Mouse (Mus musculus) forebrain, postnatal 0 days (tissue): ENCODE results near the gene Mast3. TPM values are rescaled to one million over a fixed set of nuclear protein-coding genes. Genes with fewer than 3 reads are reported as not detected.

Experiments used
- ATAC-seq: fragments of 200-750 bp; cut with Nextera tagmentation; 2 replicates; pipeline ENCODE4 v1.8.0; 2017; ENCODE audit warnings: mild to moderate bottlenecking, moderate library complexity
- DNase-seq: peaks from one replicate; pipeline ENCODE4 v3.0.0-alpha.2; 2015
- H3K27ac ChIP-seq: fragments of 300-500 bp; sonication (generic); 2 replicates; pipeline ENCODE4 v1.5.1; 2014; ENCODE audit warnings: low read depth, mild to moderate bottlenecking, antibody characterized with exemption, low read length, moderate library complexity, mixed read lengths
- H3K27me3 ChIP-seq: fragments of 300-500 bp; sonication (generic); 2 replicates; pipeline ENCODE4 v1.6.1; 2014; ENCODE audit warnings: mild to moderate bottlenecking, low read length, mixed read lengths; ENCODE audit not compliant: insufficient read depth
- H3K36me3 ChIP-seq: fragments of 300-500 bp; sonication (generic); 2 replicates; pipeline ENCODE4 v1.6.1; 2014; ENCODE audit warnings: mild to moderate bottlenecking, moderate library complexity; ENCODE audit not compliant: insufficient read depth
- H3K4me1 ChIP-seq: fragments of 300-500 bp; sonication (generic); 2 replicates; pipeline ENCODE4 v1.6.1; 2014; ENCODE audit warnings: antibody characterized with exemption; ENCODE audit not compliant: insufficient read depth
- H3K4me2 ChIP-seq: fragments of 300-500 bp; sonication (generic); 2 replicates; pipeline ENCODE4 v1.6.1; 2014; ENCODE audit warnings: low read depth, mild to moderate bottlenecking, moderate library complexity
- H3K4me3 ChIP-seq: fragments of 300-500 bp; sonication (generic); 2 replicates; pipeline ENCODE4 v1.5.1; 2014; ENCODE audit warnings: low read depth, low read length, mixed read lengths
- H3K9ac ChIP-seq: fragments of 300-500 bp; sonication (generic); 2 replicates; pipeline ENCODE4 v1.6.1; 2014; ENCODE audit warnings: mild to moderate bottlenecking
- H3K9me3 ChIP-seq: fragments of 300-500 bp; sonication (generic); 2 replicates; pipeline ENCODE4 v1.6.1; 2016; ENCODE audit warnings: low read length
- CTCF ChIP-seq: sonication (generic); IDR thresholded peaks from 2 replicates; pipeline ENCODE4 v1.5.1; 2016; ENCODE audit warnings: antibody characterized with exemption, control low read depth, low read depth
- WGBS: fragments of 180-500 bp; shearing (Covaris S2); extraction: QIAGEN DNeasy Blood & Tissue Kit; methylation state at CpG from one replicate; pipeline ENCODE4 v1.1.7; 2014; 5-methylcytosine and 5-hydroxymethylcytosine counted together
- polyA plus RNA-seq: library from polyadenylated mRNA; unstranded; fragments of >200 nt; fragmentation: Nextera tagmentation; extraction: Ambion mirVana; gene quantifications from 2 replicates; pipeline ENCODE4 v1.2.1, GENCODE M21; 2015
- total RNA-seq: library from RNA; depleted of rRNA; stranded (reverse); fragments of >200 nt; gene quantifications from 2 replicates; pipeline ENCODE4 v1.2.3, GENCODE M21; 2014

Mast3 gene
- total and polyA plus RNA-seq, 2 experiments from 2014 or later: 25.2 to 60.0 TPM

DNA sequence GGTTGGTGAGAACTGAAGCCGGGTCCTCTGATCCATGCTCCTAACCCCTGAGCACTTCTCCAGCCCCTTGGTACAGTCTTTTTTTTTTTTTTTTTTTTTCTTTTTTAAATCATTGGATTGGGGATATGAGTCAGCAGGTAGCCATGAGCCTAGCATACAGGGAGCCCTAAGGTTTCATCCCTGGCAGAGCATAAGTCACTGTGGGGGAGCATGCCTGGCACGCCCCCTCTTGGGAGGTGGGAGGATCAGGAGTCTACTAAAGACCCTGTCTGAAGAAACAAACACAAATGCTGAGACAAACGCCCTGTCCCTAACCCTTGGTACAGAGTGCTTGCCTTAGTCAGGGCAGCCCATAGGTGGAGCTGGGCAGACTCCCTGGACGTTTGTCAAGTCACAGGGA, 7.2 kb upstream of the Mast3 start:
- Histone ChIP-seq H3K4me1 (no peaks in the 10 kb centered on the region), H3K9me3 (no peaks in the 10 kb centered on the region), H3K27me3 (no peaks in the 10 kb centered on the region), H3K4me2 (no peak overlapping the region), H3K9ac (no peak overlapping the region), H3K27ac (no peak overlapping the region), H3K4me3 (no peak overlapping the region), H3K36me3 (no peaks in the 10 kb centered on the region)
- no peak for DNase-seq
- no peak for TF ChIP-seq CTCF
- 51% methylated on average over 4 of the region's 4 CpGs for WGBS
- no peak for ATAC-seq

DNA sequence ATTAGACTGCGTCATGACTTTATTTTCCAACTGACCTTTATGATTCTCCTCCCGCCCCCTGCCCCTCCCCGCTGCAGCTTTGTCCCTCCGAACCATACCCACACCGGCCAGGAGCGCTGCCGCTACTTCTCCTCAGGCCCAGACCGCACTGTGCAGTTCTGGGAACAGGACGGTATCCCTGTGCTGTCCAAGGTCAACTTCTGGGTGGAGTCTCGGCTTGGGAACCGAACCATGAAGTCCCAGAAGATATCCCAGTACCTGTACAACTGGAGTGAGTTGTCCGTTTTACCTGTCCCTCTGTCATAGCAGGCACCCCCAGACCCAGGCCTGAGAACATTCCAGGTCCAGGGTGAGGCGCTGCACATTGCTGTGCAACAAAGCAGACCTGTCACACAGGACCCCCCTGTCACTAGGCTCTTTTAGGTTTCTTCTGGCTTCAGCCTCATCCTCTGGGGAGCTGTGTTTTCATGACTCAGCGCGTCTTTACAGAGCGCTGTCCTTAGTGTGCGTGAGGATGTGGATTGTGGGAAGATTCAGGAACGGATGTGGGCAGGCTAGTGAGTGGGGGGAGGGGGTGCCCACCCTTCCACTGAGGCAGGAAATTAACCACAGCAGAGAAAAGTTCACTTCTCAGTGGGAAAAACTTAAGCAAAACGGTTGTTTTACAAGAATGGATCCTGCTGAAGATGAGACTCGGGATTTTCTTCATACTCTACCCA, 6.3 kb upstream of the Mast3 start:
- Histone ChIP-seq H3K9me3 (no peaks in the 10 kb centered on the region), H3K36me3 (no peaks in the 10 kb centered on the region), H3K27me3 (no peaks in the 10 kb centered on the region), H3K4me2 (no peak overlapping the region), H3K4me3 (no peak overlapping the region), H3K9ac (no peak overlapping the region), H3K27ac (no peak overlapping the region), H3K4me1 (no peaks in the 10 kb centered on the region)
- no peak for ATAC-seq
- TF ChIP-seq CTCF: no peak
- WGBS: 76% methylated on average over 20 of the region's 20 CpGs
- no peak for DNase-seq

DNA sequence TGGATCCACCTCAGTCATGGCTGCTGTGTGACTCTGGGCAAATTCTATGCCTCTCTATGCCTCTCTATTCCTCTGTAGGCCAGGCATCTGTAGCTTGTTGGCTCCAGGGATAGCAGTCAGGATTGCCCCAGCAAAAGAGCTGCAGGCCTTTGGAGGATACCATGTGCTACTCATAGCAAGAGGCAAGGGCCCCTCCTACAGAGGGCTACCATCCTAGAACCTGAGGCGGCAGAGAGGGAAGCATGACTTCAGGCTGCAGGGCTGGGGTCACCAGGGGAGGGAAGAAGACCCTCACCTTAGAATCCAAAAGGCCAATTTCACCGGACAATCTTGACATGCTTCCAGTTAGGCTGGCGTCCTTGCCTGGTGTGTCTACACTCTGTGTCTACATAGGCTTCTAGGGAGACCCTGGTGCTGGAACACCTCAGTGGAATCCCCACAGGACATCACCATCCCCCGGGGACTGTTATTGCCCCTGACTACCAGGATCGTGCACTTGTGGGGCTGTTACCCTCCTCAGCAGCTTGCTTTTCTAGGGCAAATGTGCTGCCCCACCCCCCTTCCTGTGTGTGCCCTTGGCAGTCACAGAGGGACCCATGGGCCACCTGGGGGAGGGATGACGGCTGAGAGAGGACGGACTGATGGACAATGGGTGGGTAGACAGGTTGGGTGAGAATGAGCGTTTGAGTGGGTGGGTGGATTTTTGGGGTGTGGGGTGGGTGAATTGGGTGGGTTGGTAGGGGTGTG, 4.3 kb upstream of the Mast3 start:
- WGBS: 79% methylated on average over 8 of the region's 8 CpGs
- Histone ChIP-seq H3K4me2 (no peak overlapping the region), H3K27ac (no peak overlapping the region), H3K9ac (no peak overlapping the region), H3K36me3 (no peaks in the 10 kb centered on the region), H3K4me1 (0 out of 2 replicates have a peak, but pooled peaks cover 5% of the 10 kb centered on the region), H3K9me3 (no peaks in the 10 kb centered on the region), H3K4me3 (no peak overlapping the region), H3K27me3 (peaks cover 3% of the 10 kb centered on the region; the same call in 1 of the 2 replicates)
- ATAC-seq: no peak
- DNase-seq: no peak
- no peak for TF ChIP-seq CTCF

DNA sequence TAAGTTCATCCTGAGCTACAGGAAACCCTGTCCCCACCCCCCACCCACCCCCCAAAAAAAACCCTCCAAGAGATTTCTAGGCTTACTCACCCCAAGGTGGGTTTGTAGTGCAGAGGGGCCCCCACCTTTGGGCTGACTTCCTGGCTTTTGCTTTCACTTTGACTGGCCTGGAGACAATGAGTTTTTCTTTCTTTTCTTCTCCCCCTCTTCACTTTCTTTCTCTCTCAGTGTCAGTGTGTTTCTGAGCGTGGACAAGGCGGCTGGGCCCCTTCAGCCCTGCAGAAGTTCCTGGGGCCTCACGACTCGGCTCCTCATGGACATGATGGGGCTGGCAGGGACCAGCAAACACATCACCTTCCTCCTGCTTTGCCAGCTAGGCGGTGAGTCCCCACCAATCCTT, 3.4 kb upstream of the Mast3 start, which contains the start of gene Il12rb1:
TSS of gene Il12rb1 (plus strand) at position 211 of the 400 bp plus-strand sequence.
- no peaks in the 10 kb centered on the region for H3K36me3 ChIP-seq
- H3K9me3 ChIP-seq: no peaks in the 10 kb centered on the region
- TF ChIP-seq CTCF: no peak
- WGBS: 70% methylated on average over 5 of the region's 5 CpGs
- no peak within 1 kb of the TSS for H3K4me2 ChIP-seq
- DNase-seq (no peak), ATAC-seq (no peak)
- H3K4me3 ChIP-seq: no peak within 1 kb of the TSS
- H3K27ac ChIP-seq: no peak within 1 kb of the TSS
- no peak within 1 kb of the TSS for H3K9ac ChIP-seq
- H3K27me3 ChIP-seq: peaks cover 9% of the 10 kb centered on the region
- H3K4me1 ChIP-seq: 0 out of 2 replicates have a peak, but pooled peaks cover 8% of the 10 kb centered on the region

DNA sequence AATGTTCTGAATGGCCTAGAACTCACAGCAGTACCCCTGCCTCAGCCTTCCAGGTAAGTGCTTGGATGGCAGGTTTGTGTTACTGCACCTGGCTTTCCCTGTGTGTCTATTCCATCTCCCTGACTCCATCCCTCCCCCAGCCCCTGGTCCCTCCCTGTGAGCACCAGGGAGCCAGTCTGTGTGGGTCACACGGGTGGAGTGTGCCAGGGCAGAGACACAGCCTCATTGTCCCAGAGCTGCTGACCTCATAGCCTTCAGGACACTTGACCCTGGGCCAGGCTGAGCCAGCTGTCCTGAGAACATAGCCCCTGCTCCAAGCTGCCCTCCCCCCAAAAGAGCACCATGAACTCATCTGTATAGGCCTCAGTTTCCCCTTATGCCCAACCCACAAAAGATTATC, 2.5 kb upstream of the Mast3 start:
- no peak for ATAC-seq
- peaks cover 14% of the 10 kb centered on the region for H3K27me3 ChIP-seq
- no peaks in the 10 kb centered on the region for H3K36me3 ChIP-seq
- no peak overlapping the region for H3K4me3 ChIP-seq
- no peaks in the 10 kb centered on the region for H3K9me3 ChIP-seq
- DNase-seq: no peak
- no peak overlapping the region for H3K4me2 ChIP-seq
- no peak overlapping the region for H3K27ac ChIP-seq
- 30% methylated on average over 1 of the region's 1 CpGs for WGBS
- H3K4me1 ChIP-seq: 0 out of 2 replicates have a peak, but pooled peaks cover 8% of the 10 kb centered on the region
- no peak for TF ChIP-seq CTCF
- H3K9ac ChIP-seq: no peak overlapping the region

DNA sequence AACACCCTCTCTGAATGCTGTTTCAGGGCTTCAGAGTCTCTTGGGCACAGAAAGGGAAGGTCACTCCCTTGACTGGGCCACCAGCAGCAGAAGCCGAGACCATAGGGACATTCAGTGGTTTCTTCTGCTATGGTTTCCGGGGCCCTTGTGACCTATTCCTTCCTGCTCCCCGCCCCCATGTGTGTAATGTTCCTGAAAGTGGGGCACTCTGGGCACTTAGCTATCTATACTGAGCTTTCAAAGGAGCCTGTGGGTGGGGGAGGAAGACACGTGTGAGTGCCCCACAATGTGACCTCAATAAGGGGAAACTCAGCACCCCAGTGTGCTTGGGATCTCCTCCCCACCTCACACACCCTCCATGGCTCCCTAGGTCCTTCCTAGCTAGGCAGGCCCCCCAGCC, 1.7 kb upstream of the Mast3 start:
- Histone ChIP-seq H3K27ac (no peak overlapping the region), H3K4me3 (no peak overlapping the region), H3K36me3 (no peaks in the 10 kb centered on the region), H3K9me3 (no peaks in the 10 kb centered on the region), H3K4me1 (0 out of 2 replicates have a peak, but pooled peaks cover 8% of the 10 kb centered on the region), H3K27me3 (peaks cover 14% of the 10 kb centered on the region), H3K4me2 (no peak overlapping the region), H3K9ac (no peak overlapping the region)
- TF ChIP-seq CTCF: no peak
- no peak for ATAC-seq
- no peak for DNase-seq
- WGBS: 79% methylated on average over 4 of the region's 4 CpGs
